Mouse (Mus musculus) ES-CJ7 (cell line): ENCODE measurements at regions not wholly inside any gene's neighbourhood (a gene's known extent, or its start where the extent isn't known, plus 50 kb on each side); places are given as distances from the start of the nearest gene placed in this dataset.

Experiments used
- DNase-seq: peaks from one replicate; pipeline ENCODE4 v3.0.0; 2011; ENCODE audit warnings: low read depth, low spot score

- DNase-seq: no peak
These were observed 203.1 kb upstream of the Gm9833 start for GRCm38 (mm10) chr3:9884691-9885354.

DNA sequence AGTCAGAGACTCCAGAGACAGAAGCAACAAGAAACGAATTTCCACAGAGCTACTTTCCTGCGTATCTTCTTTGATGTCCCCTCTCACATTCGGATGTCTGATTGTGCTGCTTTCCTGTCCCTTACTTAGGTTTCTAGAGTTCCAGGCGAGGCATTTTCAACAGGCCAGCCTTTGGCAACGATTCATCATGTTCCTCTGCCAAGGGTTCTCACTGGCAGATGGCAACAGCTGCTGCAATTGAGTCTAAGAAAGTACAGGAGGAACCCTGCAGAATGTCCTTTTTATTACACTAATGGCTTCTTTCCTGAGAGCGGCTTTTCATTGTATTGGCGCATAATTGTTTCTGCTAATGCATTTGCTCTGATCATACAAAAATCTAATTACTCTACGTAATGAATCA lies 202.3 kb upstream of the Gm9833 start:
- DNase-seq: no peak

GRCm38 (mm10) chr3:9886077-9886476 lies 201.8 kb upstream of the Gm9833 start:
- no peak for DNase-seq

DNA sequence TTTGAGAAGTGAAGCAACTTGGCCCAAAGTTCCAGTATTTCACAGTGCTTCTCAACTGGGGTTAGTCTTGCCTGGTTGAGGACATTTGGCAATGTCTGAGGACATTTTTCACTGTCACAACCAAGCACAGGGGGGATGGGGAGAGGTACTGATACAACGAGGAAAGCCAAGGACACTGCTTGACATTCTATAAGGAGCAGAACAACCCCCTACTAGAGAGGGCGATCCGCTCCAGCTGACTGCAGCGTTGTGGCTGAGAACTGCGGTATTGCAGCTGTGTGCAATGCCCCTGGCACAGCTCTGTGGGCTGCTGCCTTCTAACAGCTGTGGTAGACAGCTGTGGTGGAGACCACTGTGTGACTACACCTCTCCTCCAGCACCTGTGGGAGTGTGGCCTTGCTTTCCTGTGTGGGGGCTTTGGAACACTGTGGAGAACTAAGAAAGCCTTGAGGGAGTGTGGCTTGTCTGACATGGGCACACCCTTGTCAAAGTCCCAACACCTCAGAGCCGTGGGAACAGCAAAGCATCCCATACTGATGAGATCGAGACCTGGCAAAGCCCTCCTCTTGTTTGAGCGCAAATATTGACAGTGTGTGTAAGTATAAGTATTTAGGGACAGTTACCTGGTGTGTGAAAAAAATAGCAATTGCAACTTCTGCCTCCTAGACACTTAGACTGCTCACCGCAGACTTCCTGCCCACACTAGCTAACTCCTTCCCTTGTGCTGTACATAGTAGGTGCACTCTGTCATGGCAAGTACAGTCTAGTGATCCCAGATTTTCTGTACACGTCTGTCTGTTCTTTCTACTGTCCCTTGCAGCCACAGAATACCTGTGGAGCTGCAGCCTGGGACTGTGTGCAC lies 200.9 kb upstream of the Gm9833 start:
- DNase-seq: no peak

DNA sequence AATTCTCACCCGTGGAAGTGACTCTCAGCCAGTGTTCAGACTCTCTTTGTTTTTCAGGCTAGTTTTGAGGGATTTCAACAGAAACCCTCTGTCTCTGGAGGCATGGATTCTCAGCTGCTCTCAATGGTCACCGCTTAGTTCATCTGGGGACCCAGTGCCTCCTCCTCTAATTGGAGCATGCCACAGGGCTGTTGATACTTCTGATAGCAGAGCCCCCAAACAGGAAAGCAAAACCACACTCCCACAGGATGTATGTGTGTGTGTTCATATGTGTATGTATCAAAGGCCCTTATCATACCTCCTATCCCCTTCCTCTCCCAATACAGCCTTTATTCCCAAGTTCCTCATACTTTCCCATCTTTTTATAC lies 200.3 kb upstream of the Gm9833 start:
- no peak for DNase-seq

DNA sequence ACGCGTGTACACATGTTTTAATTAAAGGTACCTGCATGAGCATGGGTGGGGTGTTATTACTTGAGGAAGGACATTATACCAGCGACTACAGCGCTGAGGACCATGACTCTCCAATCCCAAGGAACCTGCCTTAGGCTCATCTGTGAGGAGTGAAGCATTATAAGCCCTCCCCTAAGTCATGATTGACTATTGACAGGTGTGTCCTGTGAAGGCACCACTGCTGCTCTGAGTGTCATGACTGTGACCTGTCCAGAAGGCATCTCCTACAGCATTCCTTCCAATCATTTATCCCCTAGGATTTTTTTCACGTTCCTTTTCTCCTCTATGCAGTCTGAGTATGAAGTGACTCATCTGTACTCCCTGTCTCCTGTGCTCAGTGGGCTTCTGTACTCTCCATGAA lies 199.9 kb upstream of the Gm9833 start:
- no peak for DNase-seq

- DNase-seq: no peak
These were observed 194.9 kb upstream of the Gm9833 start for GRCm38 (mm10) chr3:9892884-9893494.

DNA sequence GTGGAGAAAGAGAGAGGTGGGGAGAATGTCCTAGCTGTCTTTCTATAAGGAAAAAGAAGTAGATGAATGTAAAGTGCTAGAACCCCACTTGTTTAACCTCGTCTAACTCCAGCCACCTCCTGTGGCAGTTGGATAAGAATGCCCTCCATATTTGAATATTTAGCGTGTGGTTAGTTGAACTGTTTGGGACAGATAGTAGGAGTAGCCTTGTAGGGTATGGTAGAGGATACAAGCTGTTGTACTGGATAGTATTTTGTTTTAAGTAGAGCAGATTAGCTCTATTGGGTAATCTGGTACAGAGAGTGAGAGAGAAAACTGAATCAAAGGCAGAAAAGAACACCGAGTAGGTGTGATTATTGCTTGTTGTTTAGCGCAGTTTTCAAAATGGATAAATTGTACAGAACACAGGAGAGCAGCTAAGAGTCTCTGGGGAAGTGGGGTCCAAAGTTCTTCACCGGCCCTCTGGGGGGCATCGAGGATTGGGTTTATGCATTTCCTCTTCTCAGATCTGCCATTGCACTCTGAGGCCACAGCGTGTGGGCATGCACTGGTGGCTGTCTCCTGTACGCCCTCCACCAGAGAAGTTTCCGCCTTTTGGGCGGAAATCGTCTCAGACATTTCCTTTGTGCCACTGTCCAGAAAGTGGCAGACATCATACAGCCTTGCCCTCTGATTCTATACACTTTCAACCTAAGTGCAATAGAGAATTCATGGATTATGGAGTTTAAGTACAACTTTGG lies 192.3 kb upstream of the Gm9833 start:
- no peak for DNase-seq

DNA sequence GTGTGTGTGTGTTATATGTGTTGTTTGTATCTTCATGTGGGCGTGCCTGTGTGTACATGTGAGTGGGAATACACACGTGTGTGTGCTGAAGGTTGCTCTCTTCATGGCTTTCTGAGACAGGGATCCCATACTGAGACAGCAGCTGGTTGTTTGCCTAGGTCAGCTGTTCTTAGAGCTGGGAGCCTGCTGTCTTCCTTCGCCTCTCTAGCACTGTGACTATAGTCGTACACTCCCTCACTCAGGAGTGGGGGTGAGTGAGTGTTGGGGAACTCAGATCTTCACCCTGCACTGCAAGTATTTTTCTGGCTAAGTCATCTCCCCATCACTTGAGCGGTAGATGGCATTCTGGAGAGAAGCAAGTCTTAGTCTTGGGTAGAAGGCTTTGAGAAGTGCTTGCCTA lies 191.6 kb upstream of the Gm9833 start:
- DNase-seq: no peak

DNA sequence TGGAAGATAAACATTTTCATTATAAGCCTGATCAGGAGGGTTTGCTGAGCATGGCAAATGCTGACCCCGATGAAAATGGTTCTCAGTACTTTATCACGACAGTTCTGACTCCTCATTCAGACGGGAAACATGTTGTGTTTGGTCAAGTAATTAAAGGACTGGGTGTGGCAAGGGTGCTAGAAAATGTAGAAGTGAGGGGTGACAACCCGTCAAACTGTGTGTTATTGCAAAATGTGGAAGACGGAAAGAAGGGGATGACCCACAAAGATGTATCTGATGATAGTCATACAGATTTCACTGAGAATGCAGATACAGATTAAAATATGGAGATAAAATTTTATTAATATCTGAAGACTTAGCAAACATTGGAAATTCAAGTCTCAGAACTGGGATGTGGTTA lies 186.2 kb upstream of the Gm9833 start:
- no peak for DNase-seq

DNA sequence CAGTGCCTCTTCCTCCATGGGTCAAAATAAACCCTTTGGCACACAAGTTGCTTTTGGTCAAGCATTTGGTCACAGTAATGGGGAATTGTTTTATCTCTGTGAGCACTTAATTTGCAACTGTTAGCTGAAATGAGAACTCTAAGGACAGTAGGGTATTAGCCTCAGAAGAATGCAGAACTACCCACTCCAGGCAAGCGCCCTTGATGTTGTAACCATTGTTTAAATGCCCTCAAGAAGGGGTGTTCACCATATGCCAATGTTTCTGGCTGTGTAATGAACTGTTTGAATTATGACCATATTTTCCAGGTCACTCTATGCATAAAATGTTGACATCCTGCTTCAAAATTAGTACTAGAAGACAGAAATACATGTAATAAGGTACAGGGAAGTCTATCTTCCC lies 174.6 kb upstream of the Gm9833 start:
- DNase-seq: no peak

DNA sequence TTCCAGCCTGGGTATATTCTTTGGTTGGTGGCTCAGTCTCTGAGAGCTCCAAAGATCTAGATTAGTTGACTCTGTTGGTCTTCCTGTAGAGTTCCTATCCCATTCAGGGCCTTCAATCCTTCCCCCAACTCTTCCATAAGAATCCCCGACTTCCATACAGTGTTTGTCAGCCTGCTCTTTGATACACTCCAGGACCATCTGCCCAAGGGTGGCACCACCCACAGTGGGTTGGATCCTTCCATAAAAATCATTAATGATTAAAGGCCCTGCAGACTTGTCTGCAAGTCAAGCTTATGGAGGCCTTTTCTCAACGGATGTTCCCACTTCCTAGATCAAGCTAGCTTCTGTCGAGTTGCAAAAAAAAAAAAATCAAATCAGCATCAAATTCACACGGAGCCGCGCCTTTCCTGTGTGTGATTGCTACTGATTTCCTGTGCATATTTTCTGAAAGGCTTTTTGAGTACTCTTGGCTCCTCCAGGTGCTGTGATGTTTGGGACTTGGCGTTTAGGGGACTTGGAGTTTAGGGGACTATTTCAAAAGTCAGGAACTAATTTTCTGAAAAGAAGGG lies 171.3 kb upstream of the Gm9833 start:
- DNase-seq: no peak

DNA sequence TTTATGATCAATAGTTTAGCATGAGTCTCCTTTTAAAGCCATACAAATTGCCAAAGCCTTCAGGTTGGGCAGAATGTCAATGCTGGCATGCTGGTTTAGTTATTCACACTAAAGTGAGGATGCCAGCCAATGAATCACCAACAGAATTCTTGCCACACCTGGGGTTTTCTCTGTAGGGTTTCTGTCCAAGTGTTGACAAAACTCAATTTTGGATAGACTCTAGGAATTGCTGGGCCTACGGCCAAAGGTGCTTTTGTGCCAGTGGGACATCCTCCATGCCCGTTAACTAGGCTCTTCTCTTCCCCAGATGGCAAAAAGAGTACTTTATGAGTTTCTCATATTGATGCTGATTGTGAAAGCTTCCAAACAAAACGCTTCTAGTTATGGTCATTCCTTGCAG lies 167.6 kb upstream of the Gm9833 start:
- DNase-seq: no peak

GRCm38 (mm10) chr3:9921730-9922129 lies 166.2 kb upstream of the Gm9833 start:
- DNase-seq: no peak

- no peak for DNase-seq
These were observed 165.3 kb upstream of the Gm9833 start for GRCm38 (mm10) chr3:9922541-9923046.

DNA sequence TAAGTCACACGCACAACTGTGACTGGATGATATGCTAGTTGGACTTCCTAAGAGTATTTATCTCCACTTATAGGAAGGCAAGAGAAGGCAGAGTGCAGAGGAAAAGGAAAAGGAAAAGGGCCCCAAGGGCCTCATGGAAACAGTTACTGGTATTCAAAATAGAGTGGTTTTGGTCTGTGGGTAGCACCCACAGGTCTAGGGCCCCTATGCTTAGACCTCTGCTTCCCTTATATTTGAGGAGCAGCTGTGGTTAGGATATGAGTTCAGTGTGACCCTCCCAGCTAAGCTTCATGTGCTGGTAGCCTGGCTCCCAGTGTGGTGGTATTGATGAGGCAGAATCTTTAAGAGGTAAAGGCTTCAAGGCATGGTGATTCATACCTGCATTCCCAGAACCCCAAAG lies 163.3 kb upstream of the Gm9833 start:
- no peak for DNase-seq

DNA sequence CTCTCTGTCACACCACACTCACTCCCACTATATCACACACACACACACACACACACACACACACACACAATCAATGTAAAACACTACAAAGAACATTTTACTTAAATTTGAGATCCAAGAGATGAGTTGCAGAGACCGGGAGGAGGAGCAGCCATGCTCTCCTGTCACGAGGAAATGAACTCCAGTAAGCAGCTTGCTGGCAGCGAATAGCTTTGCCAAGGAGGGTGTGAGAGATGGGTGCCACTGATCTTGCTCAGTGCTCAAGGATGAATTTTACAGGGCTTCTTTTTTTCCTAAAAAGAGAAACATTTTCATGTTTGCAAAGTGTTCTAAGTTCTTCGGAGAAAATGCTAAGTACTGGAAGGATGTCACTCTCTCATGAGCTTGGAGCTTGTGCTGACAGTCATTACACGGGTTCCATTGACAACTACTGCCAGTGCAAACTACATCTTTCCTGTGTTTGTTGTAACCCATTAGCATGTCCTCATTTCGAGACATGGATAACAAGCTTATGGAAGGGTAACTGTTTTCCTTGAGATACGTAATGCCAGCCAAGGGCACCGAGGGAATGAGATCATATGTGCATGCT lies 151.0 kb upstream of the Gm9833 start:
- no peak for DNase-seq

GRCm38 (mm10) chr3:9938651-9939050 lies 149.3 kb upstream of the Gm9833 start:
- no peak for DNase-seq

DNA sequence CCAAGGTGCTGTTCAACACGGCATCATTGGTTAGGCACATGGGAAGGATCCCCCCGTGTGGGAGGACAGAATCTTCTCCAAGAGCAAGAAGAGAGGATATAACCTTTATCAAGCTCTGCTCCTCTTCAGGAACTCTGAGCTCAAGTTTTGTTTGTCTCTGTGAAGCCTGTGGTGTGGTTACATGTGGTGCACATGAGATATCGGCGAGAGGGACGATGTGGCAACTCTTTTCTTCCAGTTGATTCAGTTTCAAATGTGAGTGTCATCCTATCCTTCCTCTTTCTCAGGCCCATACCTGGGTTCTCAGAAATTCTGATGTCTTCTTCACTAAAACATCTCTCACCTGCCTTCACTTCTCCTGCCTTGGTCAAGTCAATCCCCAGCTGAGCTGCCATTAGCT lies 145.3 kb upstream of the Gm9833 start:
- DNase-seq: no peak

GRCm38 (mm10) chr3:9947357-9948065 lies 140.4 kb upstream of the Gm9833 start:
- peak; percentile 67 for DNase-seq

DNA sequence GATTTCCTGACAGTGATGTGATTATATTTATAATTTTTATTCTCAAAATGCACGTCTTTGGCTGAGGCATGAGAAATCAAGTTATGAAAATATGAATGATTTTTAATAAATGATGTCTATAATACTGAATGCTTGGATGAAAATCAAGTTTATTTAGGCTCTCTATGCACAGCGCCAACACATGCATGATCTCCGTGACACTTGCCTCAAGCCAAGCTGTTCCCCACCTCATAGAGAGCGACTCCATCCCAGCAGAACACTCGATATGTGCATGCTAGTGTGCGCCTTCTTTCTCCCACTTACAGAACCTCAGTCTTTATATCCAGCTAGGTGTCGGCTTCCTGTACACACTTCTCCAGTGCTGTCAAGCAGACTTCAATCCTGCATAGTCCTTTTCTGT lies 139.8 kb upstream of the Gm9833 start:
- DNase-seq: no peak
